Mouse (Mus musculus): ENCODE results near the gene Ip6k2.

GRCm38 (mm10) chr9:108820077-108820476 is 36.5 kb downstream of the Ip6k2 start:
- TF ChIP-seq CTCF (IDR thresholded peaks at IDR 0.05; ENCODE audit: low read depth) (no peak), EP300 (IDR thresholded peaks at IDR 0.05; ENCODE audit: low read depth) (no peak)

All from liver, embryonic 14.5 days (tissue).